Mouse (Mus musculus): ENCODE results near the gene Gm12184.
"Not testable (repeated sequence)": the region's sequence is repeated elsewhere in the genome, so short reads cannot be mapped to it uniquely, and the experiment has no call there.

- TF ChIP-seq CTCF (IDR thresholded peaks at IDR 0.05; ENCODE audit: insufficient read depth, low read length); POLR2A (IDR thresholded peaks at IDR 0.05; ENCODE audit: borderline replicate concordance, extremely low read depth, low read depth, low read length): not testable (repeated sequence)
Measured at GRCm38 (mm10) chr11:48875343-48875837, 48.9 kb upstream of the Gm12184 start.

All from lung, adult 2 months (tissue).